Mouse (Mus musculus): Measurements from ENCODE around the gene Abhd14b. TPM values are rescaled to one million over a fixed set of nuclear protein-coding genes. Genes with fewer than 3 reads are reported as not detected.

Gene Abhd14b
- polyA plus RNA-seq, 1 experiment from 2014 or later: 7.0 TPM

- 43% methylated on average over 9 of the region's 9 CpGs for WGBS
- H3K27me3 ChIP-seq: no peaks in the 10 kb centered on the region
- H3K4me1 ChIP-seq (replicated peaks): peaks cover 36% of the 10 kb centered on the region
- no peak overlapping the region for H3K27ac ChIP-seq
- no peak for ATAC-seq (replicated peaks; ENCODE audit: insufficient number of reproducible peaks, insufficient read depth, low FRiP score, low read depth)
- no peak overlapping the region for H3K4me2 ChIP-seq
- H3K4me3 ChIP-seq: no peak overlapping the region
- no peaks in the 10 kb centered on the region for H3K36me3 ChIP-seq
- H3K9me3 ChIP-seq (replicated peaks): no peaks in the 10 kb centered on the region
- no peak overlapping the region for H3K9ac ChIP-seq
Observed at GRCm38 (mm10) chr9:106411091-106411594, 36.1 kb upstream of the Abhd14b start.

DNA sequence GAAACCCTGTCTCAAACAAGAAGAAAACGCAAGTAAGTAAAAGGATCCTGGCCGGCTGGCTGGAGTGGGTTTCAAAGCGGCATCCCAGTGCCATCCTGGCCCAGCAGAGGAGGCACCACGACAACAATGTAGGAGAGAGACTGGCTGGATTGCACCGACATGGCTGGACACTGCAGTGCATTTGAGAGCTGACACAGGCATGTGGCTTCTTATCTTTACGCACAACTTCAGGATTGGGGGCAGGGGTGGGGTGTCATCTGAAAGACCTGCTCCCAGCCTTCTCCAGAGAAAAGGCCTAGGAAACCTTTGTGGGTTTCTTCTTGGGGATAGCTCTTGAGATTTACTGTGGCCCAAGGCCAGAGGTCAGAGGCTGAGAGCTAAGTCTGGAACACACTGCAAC lies 35.5 kb upstream of the Abhd14b start:
- H3K4me2 ChIP-seq: no peak overlapping the region
- no peak overlapping the region for H3K4me3 ChIP-seq
- H3K27me3 ChIP-seq: no peaks in the 10 kb centered on the region
- H3K27ac ChIP-seq: no peak overlapping the region
- peaks cover 35% of the 10 kb centered on the region for H3K4me1 ChIP-seq (replicated peaks)
- no peaks in the 10 kb centered on the region for H3K36me3 ChIP-seq
- H3K9ac ChIP-seq: no peak overlapping the region
- WGBS: 48% methylated on average over 6 of the region's 6 CpGs
- H3K9me3 ChIP-seq (replicated peaks): no peaks in the 10 kb centered on the region
- ATAC-seq (replicated peaks; ENCODE audit: insufficient number of reproducible peaks, insufficient read depth, low FRiP score, low read depth): no peak

DNA sequence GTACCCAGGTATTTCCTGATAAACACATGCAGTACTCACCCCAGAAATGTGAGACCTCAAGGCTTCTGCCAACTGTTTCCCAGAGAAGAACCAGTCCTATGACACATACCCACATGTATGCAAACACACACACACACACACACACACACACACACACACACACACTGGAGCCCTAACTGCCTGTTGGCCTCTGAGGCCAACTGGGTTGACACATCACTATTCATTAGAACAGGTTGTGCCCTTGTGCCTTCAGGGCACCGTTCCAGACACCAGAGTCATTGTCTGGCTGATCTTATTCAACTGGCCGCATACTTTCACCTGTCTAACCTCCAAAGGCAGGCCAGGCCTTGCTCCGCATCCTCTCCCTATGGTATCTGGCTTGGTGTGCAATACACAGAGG lies 35.0 kb upstream of the Abhd14b start:
- Histone ChIP-seq H3K9me3 (replicated peaks) (no peaks in the 10 kb centered on the region), H3K4me3 (no peak overlapping the region), H3K27ac (no peak overlapping the region), H3K4me2 (no peak overlapping the region), H3K4me1 (replicated peaks) (peaks cover 35% of the 10 kb centered on the region), H3K36me3 (no peaks in the 10 kb centered on the region), H3K9ac (no peak overlapping the region), H3K27me3 (no peaks in the 10 kb centered on the region)
- no peak for ATAC-seq (replicated peaks; ENCODE audit: insufficient number of reproducible peaks, insufficient read depth, low FRiP score, low read depth)
- 80% methylated on average over 3 of the region's 3 CpGs for WGBS

DNA sequence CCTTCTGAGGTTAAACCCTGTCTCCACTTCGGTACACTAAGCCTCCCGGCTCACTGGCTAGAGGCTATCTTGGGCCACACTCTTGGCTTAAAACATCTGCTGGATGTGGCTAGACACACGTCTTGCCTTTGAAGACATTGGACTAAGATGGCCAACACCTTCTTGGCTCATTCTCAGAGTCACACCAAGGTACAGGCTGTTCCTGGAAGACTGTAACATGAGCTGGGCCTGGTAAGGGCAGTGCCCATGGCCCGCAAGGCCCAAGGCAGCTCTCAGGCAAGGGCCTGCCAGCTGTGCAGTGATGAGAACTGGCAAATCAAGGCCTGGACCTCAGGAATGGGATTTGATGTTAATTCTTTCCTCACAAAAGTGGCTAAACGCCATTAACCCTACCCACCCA lies 33.7 kb upstream of the Abhd14b start:
- Histone ChIP-seq H3K9me3 (replicated peaks) (no peaks in the 10 kb centered on the region), H3K4me3 (no peak overlapping the region), H3K27ac (no peak overlapping the region), H3K4me2 (no peak overlapping the region), H3K9ac (no peak overlapping the region), H3K36me3 (no peaks in the 10 kb centered on the region), H3K27me3 (no peaks in the 10 kb centered on the region), H3K4me1 (replicated peaks) (peaks cover 37% of the 10 kb centered on the region)
- ATAC-seq (replicated peaks; ENCODE audit: insufficient number of reproducible peaks, insufficient read depth, low FRiP score, low read depth): no peak
- WGBS: 79% methylated on average over 5 of the region's 5 CpGs

- Histone ChIP-seq H3K4me1 (replicated peaks) (peaks cover 44% of the 10 kb centered on the region), H3K27me3 (peaks cover 10% of the 10 kb centered on the region), H3K4me3 (no peak overlapping the region), H3K4me2 (0 out of 2 replicates have a peak overlapping the region, but pooled peaks have one; percentile 17), H3K9ac (0 out of 2 replicates have a peak overlapping the region, but pooled peaks have one; percentile 14), H3K36me3 (no peaks in the 10 kb centered on the region), H3K27ac (peak overlapping the region; percentile 52; the same call in 1 of the 2 replicates), H3K9me3 (replicated peaks) (no peaks in the 10 kb centered on the region)
- WGBS: 54% methylated on average over 6 of the region's 6 CpGs
- no peak for ATAC-seq (replicated peaks; ENCODE audit: insufficient number of reproducible peaks, insufficient read depth, low FRiP score, low read depth)
Observed at GRCm38 (mm10) chr9:106416826-106417225, 30.4 kb upstream of the Abhd14b start.

DNA sequence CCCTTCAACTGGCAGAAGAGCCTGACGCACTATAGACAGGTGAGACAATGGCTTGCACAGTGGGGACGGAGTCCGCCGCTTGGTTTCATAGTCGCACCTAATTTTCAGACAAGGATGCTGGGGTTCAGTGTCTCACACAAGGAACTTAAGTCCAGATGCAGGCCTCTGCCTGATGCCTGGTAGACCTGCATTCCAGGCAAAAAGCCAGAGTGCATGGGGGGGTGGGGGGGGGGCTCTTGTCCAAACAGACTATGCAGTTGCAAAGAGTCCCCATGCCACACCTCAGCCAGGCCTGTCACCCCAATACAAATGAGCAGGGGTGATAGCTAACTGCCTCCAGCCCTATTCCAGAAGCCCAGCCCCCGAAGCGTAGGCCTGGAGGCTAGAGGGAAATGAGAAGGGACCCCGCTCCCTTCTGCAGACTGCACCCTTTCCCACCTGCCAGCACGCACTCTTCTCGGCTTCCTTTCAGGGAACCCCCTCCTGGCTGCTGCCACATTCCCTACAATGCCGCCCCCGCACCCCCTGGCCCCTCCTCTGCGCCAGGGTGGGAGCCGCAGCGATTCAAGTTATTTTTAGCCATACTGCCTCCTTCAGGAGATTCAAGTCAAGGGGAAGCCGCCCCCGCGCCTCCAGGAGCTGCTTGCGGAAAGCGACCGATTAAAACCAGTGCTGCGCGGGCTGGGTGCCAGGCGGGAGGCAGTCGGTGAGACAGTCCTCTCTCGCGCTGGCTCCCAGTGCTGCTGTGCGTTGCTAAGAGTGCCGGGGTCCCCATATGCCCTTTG lies 29.2 kb upstream of the Abhd14b start:
- no peaks in the 10 kb centered on the region for H3K36me3 ChIP-seq
- no peaks in the 10 kb centered on the region for H3K9me3 ChIP-seq (replicated peaks)
- peaks cover 10% of the 10 kb centered on the region for H3K27me3 ChIP-seq
- peak overlapping the region; percentile 38 for H3K4me3 ChIP-seq
- peak overlapping the region; percentile 73 for H3K4me2 ChIP-seq
- peak overlapping the region; percentile 40 for H3K9ac ChIP-seq
- peak overlapping the region; percentile 66 for H3K27ac ChIP-seq
- peak; percentile 75 for ATAC-seq (replicated peaks; ENCODE audit: insufficient number of reproducible peaks, insufficient read depth, low FRiP score, low read depth)
- H3K4me1 ChIP-seq (replicated peaks): peaks cover 40% of the 10 kb centered on the region
- WGBS: 14% methylated on average over 29 of the region's 29 CpGs

GRCm38 (mm10) chr9:106420608-106421007 lies 26.7 kb upstream of the Abhd14b start:
- Histone ChIP-seq H3K4me2 (no peak overlapping the region), H3K36me3 (no peaks in the 10 kb centered on the region), H3K9me3 (replicated peaks) (no peaks in the 10 kb centered on the region), H3K27ac (no peak overlapping the region), H3K27me3 (peaks cover 10% of the 10 kb centered on the region), H3K4me1 (replicated peaks) (peaks cover 40% of the 10 kb centered on the region), H3K4me3 (no peak overlapping the region), H3K9ac (no peak overlapping the region)
- no peak for ATAC-seq (replicated peaks; ENCODE audit: insufficient number of reproducible peaks, insufficient read depth, low FRiP score, low read depth)
- WGBS: 7% methylated on average over 2 of the region's 2 CpGs

GRCm38 (mm10) chr9:106421033-106421864 lies 26.0 kb upstream of the Abhd14b start:
- Histone ChIP-seq H3K27me3 (peaks cover 10% of the 10 kb centered on the region), H3K4me1 (replicated peaks) (peaks cover 39% of the 10 kb centered on the region), H3K27ac (no peak overlapping the region), H3K4me2 (peak overlapping the region; percentile 35), H3K4me3 (peak overlapping the region; percentile 4; the same call in 1 of the 2 replicates), H3K36me3 (no peaks in the 10 kb centered on the region), H3K9ac (no peak overlapping the region), H3K9me3 (replicated peaks) (no peaks in the 10 kb centered on the region)
- ATAC-seq (replicated peaks; ENCODE audit: insufficient number of reproducible peaks, insufficient read depth, low FRiP score, low read depth): no peak
- 20% methylated on average over 18 of the region's 18 CpGs for WGBS

- peaks cover 10% of the 10 kb centered on the region for H3K27me3 ChIP-seq
- H3K9ac ChIP-seq: no peak overlapping the region
- H3K27ac ChIP-seq: no peak overlapping the region
- peak overlapping the region; percentile 4; the same call in 1 of the 2 replicates for H3K4me3 ChIP-seq
- 0% methylated on average over 3 of the region's 3 CpGs for WGBS
- no peaks in the 10 kb centered on the region for H3K36me3 ChIP-seq
- H3K4me2 ChIP-seq: peak overlapping the region; percentile 35
- H3K9me3 ChIP-seq (replicated peaks): no peaks in the 10 kb centered on the region
- peaks cover 35% of the 10 kb centered on the region for H3K4me1 ChIP-seq (replicated peaks)
- peak; percentile 53; the same call in 1 of the 2 replicates for ATAC-seq (replicated peaks; ENCODE audit: insufficient number of reproducible peaks, insufficient read depth, low FRiP score, low read depth)
Observed at GRCm38 (mm10) chr9:106421865-106422160, 25.4 kb upstream of the Abhd14b start.

- peak; percentile 50 for ATAC-seq (replicated peaks; ENCODE audit: insufficient number of reproducible peaks, insufficient read depth, low FRiP score, low read depth)
- H3K9ac ChIP-seq: peak overlapping the region; percentile 60
- H3K4me1 ChIP-seq (replicated peaks): peaks cover 22% of the 10 kb centered on the region
- no peaks in the 10 kb centered on the region for H3K9me3 ChIP-seq (replicated peaks)
- WGBS: 12% methylated on average over 11 of the region's 11 CpGs
- H3K4me3 ChIP-seq: peak overlapping the region; percentile 86
- H3K4me2 ChIP-seq: peak overlapping the region; percentile 76
- H3K36me3 ChIP-seq: peaks cover 30% of the 10 kb centered on the region
- peak overlapping the region; percentile 96 for H3K27ac ChIP-seq
- H3K27me3 ChIP-seq: no peaks in the 10 kb centered on the region
Observed at GRCm38 (mm10) chr9:106428719-106429220, 18.5 kb upstream of the Abhd14b start.

Data from heart, embryonic 15.5 days (tissue).